Mouse (Mus musculus) kidney, adult 2 months (tissue): ENCODE measurements around the gene Casq2. TPM values are rescaled to one million over a fixed set of nuclear protein-coding genes. Genes with fewer than 3 reads are reported as not detected.

Source experiments
- DNase-seq: peaks from one replicate; pipeline ENCODE4 v3.0.0; 2021
- H3K27ac ChIP-seq: fragments of 200-500 bp; 2 replicates; pipeline ENCODE4 v1.5.1; 2012; ENCODE audit warnings: low read depth, low read length, control low read depth, inconsistent platforms; ENCODE audit not compliant: insufficient read depth
- H3K27me3 ChIP-seq: fragments of 200-500 bp; replicated peaks from 2 replicates; pipeline ENCODE4 v1.6.1; 2012; ENCODE audit warnings: mild to moderate bottlenecking, moderate library complexity, low read length, inconsistent platforms; ENCODE audit not compliant: control insufficient read depth, insufficient read depth
- H3K36me3 ChIP-seq: fragments of 200-500 bp; 2 replicates; pipeline ENCODE4 v1.6.1; 2012; ENCODE audit warnings: mild to moderate bottlenecking, moderate library complexity, low read length, inconsistent platforms; ENCODE audit not compliant: control insufficient read depth, insufficient read depth
- H3K4me1 ChIP-seq: fragments of 200-500 bp; 2 replicates; pipeline ENCODE4 v1.6.1; 2011; ENCODE audit warnings: low read length; ENCODE audit not compliant: control insufficient read depth, insufficient read depth
- H3K4me3 ChIP-seq: fragments of 200-500 bp; 2 replicates; pipeline ENCODE4 v1.5.1; 2011; ENCODE audit warnings: mild to moderate bottlenecking, low read depth, low read length, control low read depth; ENCODE audit not compliant: insufficient read depth
- CTCF ChIP-seq: fragments of 200-500 bp; conservative IDR thresholded peaks from 2 replicates; pipeline ENCODE4 v1.5.1; 2011; ENCODE audit warnings: low read depth, mild to moderate bottlenecking, control low read depth, low read length, moderate library complexity, mixed read lengths; ENCODE audit not compliant: insufficient read depth, insufficient read length
- POLR2A ChIP-seq: fragments of 200-500 bp; IDR thresholded peaks from one replicate; pipeline ENCODE4 v1.6.1; 2011; ENCODE audit warnings: low read depth, low read length, control low read depth
- WGBS: fragments of 180-500 bp; shearing (Covaris S2); methylation state at CpG from one replicate; pipeline ENCODE4 v1.1.7; 2018; 5-methylcytosine and 5-hydroxymethylcytosine counted together
- polyA plus RNA-seq: library from polyadenylated mRNA; depleted of rRNA; stranded (reverse); fragments of >200 nt; gene quantifications from 2 replicates; pipeline ENCODE4 v1.2.3, GENCODE M21; 2012

Gene Casq2
- polyA plus RNA-seq, 1 experiment = 2.1 TPM

DNA sequence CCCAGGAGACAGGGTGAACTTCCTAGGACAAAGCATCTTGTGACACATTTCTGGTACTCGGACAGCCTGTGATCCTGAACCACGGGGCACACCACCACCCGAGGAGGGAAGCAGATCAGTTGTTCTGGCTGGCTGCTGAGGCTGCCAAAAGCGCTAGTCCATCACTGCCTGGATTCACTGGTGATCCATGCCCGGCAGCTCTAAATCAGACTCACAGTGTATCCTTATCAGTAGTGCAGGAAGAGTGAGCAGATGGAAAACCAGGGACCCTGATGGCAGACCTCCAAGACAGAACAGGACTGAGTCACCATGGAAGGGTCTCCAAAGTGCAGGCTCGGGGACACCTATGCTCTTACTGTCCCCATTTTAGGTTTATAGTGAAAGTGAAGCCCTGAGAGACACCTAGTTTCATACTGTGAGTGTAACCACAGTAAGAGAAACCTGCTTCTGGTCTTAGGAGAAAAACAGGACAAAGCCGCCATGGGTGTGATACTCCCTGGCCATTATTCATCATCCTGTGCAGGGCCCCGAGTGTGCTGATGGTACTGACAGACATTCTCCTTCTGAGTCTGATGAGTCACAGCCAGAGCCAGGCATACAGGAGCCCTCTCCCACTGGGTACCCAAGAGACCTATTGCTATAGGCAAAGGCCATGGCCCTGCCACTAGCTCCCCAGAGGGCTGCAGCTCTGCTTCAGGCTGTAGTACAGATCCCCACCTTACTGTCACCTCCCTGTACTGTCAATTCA, 88.1 kb downstream of the Casq2 start:
- WGBS = 53% methylated on average over 8 of the region's 8 CpGs
- no peak overlapping the region for H3K4me3 ChIP-seq
- no peaks in the 10 kb centered on the region; the same call in 1 of the 2 replicates for H3K4me1 ChIP-seq
- no peaks in the 10 kb centered on the region for H3K27me3 ChIP-seq
- no peaks in the 10 kb centered on the region for H3K36me3 ChIP-seq
- H3K27ac ChIP-seq = no peak overlapping the region
- TF ChIP-seq POLR2A (no peak), CTCF (no peak)
- DNase-seq = no peak

GRCm38 (mm10) chr3:102175701-102176100, 89.5 kb downstream of the Casq2 start:
- H3K36me3 ChIP-seq = no peaks in the 10 kb centered on the region
- WGBS = 89% methylated on average over 18 of the region's 18 CpGs
- no peaks in the 10 kb centered on the region for H3K4me1 ChIP-seq
- H3K27me3 ChIP-seq = no peaks in the 10 kb centered on the region
- H3K27ac ChIP-seq = no peak overlapping the region
- no peak for DNase-seq
- TF ChIP-seq POLR2A = no peak
- no peak for TF ChIP-seq CTCF
- no peak overlapping the region for H3K4me3 ChIP-seq

- no peaks in the 10 kb centered on the region for H3K36me3 ChIP-seq
- no peaks in the 10 kb centered on the region for H3K27me3 ChIP-seq
- WGBS = 57% methylated on average over 5 of the region's 5 CpGs
- TF ChIP-seq POLR2A = no peak
- no peak for TF ChIP-seq CTCF
- DNase-seq = no peak
- H3K4me1 ChIP-seq = no peaks in the 10 kb centered on the region
- H3K27ac ChIP-seq = no peak overlapping the region
- no peak overlapping the region for H3K4me3 ChIP-seq
Measured at GRCm38 (mm10) chr3:102176116-102176515, 89.9 kb downstream of the Casq2 start.

GRCm38 (mm10) chr3:102177837-102178615, 91.8 kb downstream of the Casq2 start:
- no peak for DNase-seq
- H3K36me3 ChIP-seq = peaks cover 1% of the 10 kb centered on the region; the same call in 1 of the 2 replicates
- no peaks in the 10 kb centered on the region for H3K27me3 ChIP-seq
- no peak overlapping the region for H3K4me3 ChIP-seq
- no peak overlapping the region for H3K27ac ChIP-seq
- 94% methylated on average over 12 of the region's 12 CpGs for WGBS
- TF ChIP-seq POLR2A (no peak), CTCF (no peak)
- no peaks in the 10 kb centered on the region for H3K4me1 ChIP-seq

- Histone ChIP-seq H3K27me3 (no peaks in the 10 kb centered on the region), H3K27ac (no peak overlapping the region), H3K4me1 (no peaks in the 10 kb centered on the region), H3K4me3 (no peak overlapping the region), H3K36me3 (peaks cover 1% of the 10 kb centered on the region; the same call in 1 of the 2 replicates)
- WGBS = 97% methylated on average over 4 of the region's 4 CpGs
- DNase-seq = no peak
- TF ChIP-seq CTCF = no peak
- no peak for TF ChIP-seq POLR2A
Measured at GRCm38 (mm10) chr3:102179869-102180268, 93.7 kb downstream of the Casq2 start.

DNA sequence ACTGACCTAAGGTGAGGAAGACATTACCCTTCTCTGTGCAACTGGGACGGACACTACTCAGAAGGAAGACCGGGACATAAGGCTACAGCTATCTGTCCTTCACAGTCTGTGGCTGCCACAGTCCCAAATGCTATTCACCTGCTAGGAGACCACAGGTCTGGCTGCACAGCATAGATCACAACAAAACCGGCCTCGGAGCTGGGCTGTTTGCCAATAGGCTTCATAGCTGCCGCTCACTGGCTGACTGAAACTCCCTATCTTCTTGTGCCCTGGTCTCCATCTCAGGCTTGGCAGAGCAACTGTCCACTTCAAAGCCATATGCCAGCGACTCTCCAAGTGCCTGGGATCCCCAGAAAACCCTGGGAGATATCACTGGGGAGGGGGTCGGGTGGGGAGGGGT, 94.5 kb downstream of the Casq2 start:
- Histone ChIP-seq H3K4me3 (no peak overlapping the region), H3K27ac (no peak overlapping the region), H3K27me3 (no peaks in the 10 kb centered on the region), H3K4me1 (no peaks in the 10 kb centered on the region), H3K36me3 (peaks cover 1% of the 10 kb centered on the region; the same call in 1 of the 2 replicates)
- DNase-seq = no peak
- no peak for TF ChIP-seq POLR2A
- TF ChIP-seq CTCF = no peak
- 57% methylated on average over 7 of the region's 7 CpGs for WGBS

DNA sequence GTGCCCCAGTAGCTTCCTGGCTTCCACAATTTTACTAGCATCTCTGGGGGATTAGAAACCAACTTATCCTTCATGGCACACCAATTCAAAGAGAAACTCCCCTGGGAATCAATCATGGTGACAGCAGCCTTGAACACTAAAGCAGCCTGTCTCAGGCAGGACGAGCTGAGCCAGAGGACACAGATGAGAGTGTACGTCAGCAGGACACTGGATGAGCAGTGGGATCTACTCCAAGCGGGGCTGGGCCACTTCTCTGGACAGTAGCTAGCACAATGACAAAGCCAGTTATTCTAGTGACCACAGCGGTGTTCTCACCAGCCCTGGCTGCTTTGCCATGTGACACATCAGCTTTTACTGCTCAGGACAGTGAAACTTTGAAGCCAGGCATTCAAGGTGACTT, 95.0 kb downstream of the Casq2 start:
- WGBS = 92% methylated on average over 4 of the region's 4 CpGs
- Histone ChIP-seq H3K4me1 (no peaks in the 10 kb centered on the region), H3K27ac (no peak overlapping the region), H3K36me3 (peaks cover 1% of the 10 kb centered on the region; the same call in 1 of the 2 replicates), H3K27me3 (no peaks in the 10 kb centered on the region), H3K4me3 (no peak overlapping the region)
- no peak for DNase-seq
- TF ChIP-seq POLR2A = no peak
- no peak for TF ChIP-seq CTCF
